Mouse (Mus musculus) brain, embryonic 14.5 days (tissue): Measurements from ENCODE around the gene Lrrc74a.

Source experiments
- CTCF ChIP-seq: fragments of 200-500 bp; IDR thresholded peaks from 2 replicates; pipeline ENCODE4 v1.5.1; 2012; ENCODE audit warnings: inconsistent platforms, mild to moderate bottlenecking, moderate library complexity, borderline replicate concordance; ENCODE audit not compliant: insufficient read depth, insufficient read length; ENCODE audit errors: extremely low read depth
- POLR2A ChIP-seq: fragments of 200-500 bp; IDR thresholded peaks from 2 replicates; pipeline ENCODE4 v1.6.1; 2012; ENCODE audit warnings: mild to moderate bottlenecking, inconsistent platforms, borderline replicate concordance; ENCODE audit not compliant: poor library complexity, insufficient read depth, insufficient read length, severe bottlenecking; ENCODE audit errors: extremely low read depth

DNA sequence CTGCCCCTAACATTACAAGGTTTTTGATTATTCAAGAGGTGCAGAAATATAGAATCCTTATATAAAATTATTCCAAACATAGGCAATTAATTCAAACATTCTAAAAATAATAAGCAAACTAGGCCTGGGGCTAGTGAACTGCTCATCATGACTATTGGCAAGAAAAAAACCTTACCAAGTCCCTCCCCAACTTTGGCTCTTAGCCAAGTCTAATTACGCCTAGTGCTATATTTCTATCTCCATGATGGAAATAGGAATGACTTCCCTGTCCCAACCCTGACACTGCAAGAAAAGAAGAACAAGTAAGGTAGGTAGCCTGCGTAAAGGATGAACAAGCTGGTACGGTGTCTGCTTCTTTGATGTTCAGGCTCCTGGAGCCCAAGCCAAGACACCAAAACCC, 31.5 kb upstream of the Lrrc74a start:
- TF ChIP-seq CTCF (no peak), POLR2A (no peak)
